Mouse (Mus musculus) neutrophil, adult 5-6 weeks (primary cell): Measurements from ENCODE around the gene Fam171a1. TPM values are rescaled to one million over a fixed set of nuclear protein-coding genes. Genes with fewer than 3 reads are reported as not detected.
"Not testable (repeated sequence)": the region's sequence is repeated elsewhere in the genome, so short reads cannot be mapped to it uniquely, and the experiment has no call there.

Source experiments
- ATAC-seq: fragments of 151-379, 151-347 bp; 2 replicates; pipeline ENCODE4 v1.8.0; 2017; ENCODE audit warnings: mild to moderate bottlenecking, moderate TSS enrichment; ENCODE audit not compliant: insufficient number of reproducible peaks, poor library complexity, low FRiP score, severe bottlenecking; ENCODE audit errors: extremely low read depth
- total RNA-seq: library from RNA; stranded (forward); fragments of 200-1000 nt; gene quantifications from 2 replicates; pipeline ENCODE4 v1.2.3, GENCODE M21; 2017

The Fam171a1 gene
- total RNA-seq, 1 experiment from 2014 or later: not detected

DNA sequence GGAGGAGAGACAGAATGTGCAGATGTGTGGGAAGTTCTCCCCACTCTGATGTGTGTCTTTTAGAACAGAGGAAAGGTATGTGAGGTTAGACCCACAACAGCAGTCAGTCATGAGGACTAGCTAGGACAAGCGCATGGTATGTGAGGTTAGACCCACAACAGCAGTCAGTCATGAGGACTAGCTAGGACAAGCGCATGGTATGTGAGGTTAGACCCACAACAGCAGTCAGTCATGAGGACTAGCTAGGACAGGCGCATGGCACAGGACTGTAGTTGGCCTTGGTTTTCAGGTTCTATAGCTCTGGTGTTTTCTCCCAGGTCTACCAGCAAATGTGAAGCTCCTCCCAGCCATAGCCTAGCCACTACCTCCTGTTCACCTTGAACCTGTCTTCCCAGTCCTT lies 103.6 kb downstream of the Fam171a1 start:
- not testable (repeated sequence) for ATAC-seq

DNA sequence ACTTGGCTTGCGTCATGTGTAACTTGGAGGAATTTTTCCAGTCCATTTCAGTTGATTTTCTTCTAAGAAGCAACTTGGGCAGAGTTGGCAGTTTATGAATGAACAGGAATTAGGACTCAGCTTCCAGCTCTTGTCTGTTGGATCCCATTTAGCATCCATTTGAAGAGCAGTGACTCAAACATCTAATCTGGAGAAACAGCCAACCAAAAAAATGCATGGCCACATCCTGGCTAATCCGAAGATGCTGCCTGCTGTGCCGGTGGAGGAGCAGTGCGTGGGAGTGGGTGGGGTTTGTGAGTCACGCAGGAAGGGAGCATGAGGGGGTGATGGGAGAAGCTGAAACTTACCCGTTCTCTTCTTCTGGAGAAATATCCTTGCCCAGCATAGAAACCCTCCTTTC lies 104.2 kb downstream of the Fam171a1 start:
- ATAC-seq: no peak

- ATAC-seq: no peak
Observed at GRCm38 (mm10) chr2:3228475-3228874, 114.5 kb downstream of the Fam171a1 start.

GRCm38 (mm10) chr2:3229060-3229459 lies 115.0 kb downstream of the Fam171a1 start:
- 0 out of 2 replicates have a peak, but pooled peaks have one; percentile 19 for ATAC-seq

GRCm38 (mm10) chr2:3239255-3239654 lies 125.2 kb downstream of the Fam171a1 start:
- no peak for ATAC-seq

GRCm38 (mm10) chr2:3244251-3244650 lies 130.2 kb downstream of the Fam171a1 start:
- ATAC-seq: no peak

DNA sequence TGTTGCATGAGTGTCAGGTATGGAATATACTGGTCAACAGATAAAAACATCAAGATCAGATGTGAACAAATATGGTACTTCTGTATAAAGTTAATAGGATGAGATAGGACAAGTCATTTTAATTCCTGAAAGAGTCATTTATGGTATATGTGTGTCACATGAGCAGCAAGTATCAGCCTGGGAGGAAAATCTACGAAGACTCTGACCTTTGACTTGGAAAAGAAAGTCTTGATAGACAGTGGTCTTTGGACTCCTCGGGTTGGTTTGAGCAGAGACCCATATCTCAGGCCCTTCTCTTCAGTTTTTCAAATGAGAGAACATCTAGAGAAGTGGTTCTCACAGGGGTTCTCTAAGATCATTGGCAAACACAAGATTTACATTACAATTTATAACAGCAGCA lies 137.3 kb downstream of the Fam171a1 start:
- no peak for ATAC-seq

GRCm38 (mm10) chr2:3266466-3266865 lies 152.4 kb downstream of the Fam171a1 start:
- ATAC-seq: no peak

DNA sequence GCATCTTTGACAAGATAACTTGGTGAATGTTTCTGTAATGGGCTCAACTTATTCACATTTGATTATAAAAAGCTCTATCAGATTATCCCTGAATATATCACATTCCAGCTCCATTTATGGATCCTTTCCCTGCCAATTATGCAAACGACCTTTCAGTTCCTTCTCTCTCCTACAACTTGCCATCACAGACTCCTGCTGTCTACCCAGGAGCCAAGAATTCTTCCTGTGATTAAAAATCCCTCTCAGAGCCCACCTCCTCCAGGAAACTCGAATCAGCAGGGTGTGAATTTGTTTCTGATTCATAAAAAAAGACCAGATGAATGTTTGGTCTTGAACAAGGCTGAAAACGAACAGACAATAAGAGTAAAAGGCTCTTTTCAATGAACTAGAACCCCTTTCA lies 153.9 kb downstream of the Fam171a1 start:
- ATAC-seq: no peak

- ATAC-seq: no peak
Observed at GRCm38 (mm10) chr2:3273349-3273748, 159.3 kb downstream of the Fam171a1 start.

- no peak for ATAC-seq
Observed at GRCm38 (mm10) chr2:3276106-3276505, 162.1 kb downstream of the Fam171a1 start.

Other genes with a start within 250 kb of the Fam171a1 start
- gene Nmt2, start 170.0 kb downstream of the Fam171a1 start, total RNA-seq: 19.7 and 23.6 TPM in 2 replicates
- 4.1 and 4.2 TPM in 2 replicates for gene Rpp38, start 218.4 kb downstream of the Fam171a1 start, total RNA-seq
- not detected in 2 replicates for gene Acbd7, start 221.9 kb downstream of the Fam171a1 start, total RNA-seq